Mouse (Mus musculus) NIH3T3 (cell line): ENCODE measurements around the gene Rgs14.

Experiments
- DNase-seq: peaks from one replicate; pipeline ENCODE4 v3.0.0-alpha.2; 2012; ENCODE audit warnings: low read depth

The Rgs14 gene

GRCm38 (mm10) chr13:55404853-55405782 lies 35.6 kb downstream of the Rgs14 start:
- peak; percentile 85 for DNase-seq

GRCm38 (mm10) chr13:55405783-55406390 lies 36.4 kb downstream of the Rgs14 start:
- no peak for DNase-seq

GRCm38 (mm10) chr13:55407341-55407740 lies 37.8 kb downstream of the Rgs14 start:
- no peak for DNase-seq

- no peak for DNase-seq
Observed at GRCm38 (mm10) chr13:55408546-55409120, 39.1 kb downstream of the Rgs14 start.

GRCm38 (mm10) chr13:55411826-55412225 lies 42.3 kb downstream of the Rgs14 start:
- no peak for DNase-seq

GRCm38 (mm10) chr13:55412643-55413307 lies 43.2 kb downstream of the Rgs14 start:
- DNase-seq: no peak

- no peak for DNase-seq
Observed at GRCm38 (mm10) chr13:55413333-55413732, 43.8 kb downstream of the Rgs14 start.

- peak; percentile 38 for DNase-seq
Observed at GRCm38 (mm10) chr13:55414743-55415380, 45.3 kb downstream of the Rgs14 start, which contains the start of gene Pfn3. Gene Pfn3, minus strand, starts transcription at chr13:55415232.

GRCm38 (mm10) chr13:55418004-55418403 lies 48.5 kb downstream of the Rgs14 start:
- DNase-seq: peak; percentile 76

GRCm38 (mm10) chr13:55419142-55419541 lies 49.6 kb downstream of the Rgs14 start:
- DNase-seq: no peak

- DNase-seq: no peak
Observed at GRCm38 (mm10) chr13:55420018-55420932, 50.7 kb downstream of the Rgs14 start.

- no peak for DNase-seq
Observed at GRCm38 (mm10) chr13:55420933-55421800, 51.6 kb downstream of the Rgs14 start.

GRCm38 (mm10) chr13:55426613-55427012 lies 57.1 kb downstream of the Rgs14 start, which contains the start of gene F12:
Gene F12, minus strand, starts transcription at chr13:55426793.
- no peak for DNase-seq

GRCm38 (mm10) chr13:55429226-55429888 lies 59.8 kb downstream of the Rgs14 start:
- DNase-seq: no peak

- peak; percentile 71 for DNase-seq
Observed at GRCm38 (mm10) chr13:55430566-55430965, 61.0 kb downstream of the Rgs14 start.

GRCm38 (mm10) chr13:55431889-55432685 lies 62.6 kb downstream of the Rgs14 start:
- DNase-seq: no peak
